Mouse (Mus musculus) heart, embryonic 15.5 days (tissue): ENCODE measurements at regions not wholly inside any gene's neighbourhood (a gene's known extent, or its start where the extent isn't known, plus 50 kb on each side); places are given as distances from the start of the nearest gene placed in this dataset.
A peak's percentile ranks its signal among the peaks of the same experiment; 100 is the strongest.
"Not testable (repeated sequence)": the region's sequence is repeated elsewhere in the genome, so short reads cannot be mapped to it uniquely, and the experiment has no call there.

Source experiments
- ATAC-seq: fragments of 200-750 bp; cut with Nextera tagmentation; replicated peaks from 2 replicates; pipeline ENCODE4 v1.8.0; 2017; ENCODE audit warnings: low read depth, moderate TSS enrichment; ENCODE audit not compliant: insufficient number of reproducible peaks, insufficient read depth, low FRiP score
- H3K27ac ChIP-seq: fragments of 300-500 bp; sonication (generic); 2 replicates; pipeline ENCODE4 v1.5.1; 2015; ENCODE audit warnings: mild to moderate bottlenecking, inconsistent platforms
- H3K27me3 ChIP-seq: fragments of 300-500 bp; sonication (generic); 2 replicates; pipeline ENCODE4 v1.6.1; 2015; ENCODE audit warnings: inconsistent platforms
- H3K36me3 ChIP-seq: fragments of 300-500 bp; sonication (generic); 2 replicates; pipeline ENCODE4 v1.6.1; 2015; ENCODE audit warnings: mild to moderate bottlenecking, inconsistent platforms
- H3K4me1 ChIP-seq: fragments of 300-500 bp; sonication (generic); replicated peaks from 2 replicates; pipeline ENCODE4 v1.6.1; 2015; ENCODE audit warnings: inconsistent platforms
- H3K4me2 ChIP-seq: fragments of 300-500 bp; sonication (generic); 2 replicates; pipeline ENCODE4 v1.6.1; 2015; ENCODE audit warnings: inconsistent platforms, mild to moderate bottlenecking, moderate library complexity
- H3K4me3 ChIP-seq: fragments of 300-500 bp; sonication (generic); 2 replicates; pipeline ENCODE4 v1.5.1; 2015; ENCODE audit warnings: mild to moderate bottlenecking, inconsistent platforms
- H3K9ac ChIP-seq: fragments of 300-500 bp; sonication (generic); 2 replicates; pipeline ENCODE4 v1.6.1; 2015; ENCODE audit warnings: mild to moderate bottlenecking, inconsistent platforms
- H3K9me3 ChIP-seq: fragments of 300-500 bp; sonication (generic); replicated peaks from 2 replicates; pipeline ENCODE4 v1.6.1; 2016; ENCODE audit warnings: inconsistent platforms
- WGBS: fragments of 180-500 bp; shearing (Covaris S2); methylation state at CpG from one replicate; pipeline ENCODE4 v1.1.7; 2015; ENCODE audit warnings: mixed read lengths; 5-methylcytosine and 5-hydroxymethylcytosine counted together

DNA sequence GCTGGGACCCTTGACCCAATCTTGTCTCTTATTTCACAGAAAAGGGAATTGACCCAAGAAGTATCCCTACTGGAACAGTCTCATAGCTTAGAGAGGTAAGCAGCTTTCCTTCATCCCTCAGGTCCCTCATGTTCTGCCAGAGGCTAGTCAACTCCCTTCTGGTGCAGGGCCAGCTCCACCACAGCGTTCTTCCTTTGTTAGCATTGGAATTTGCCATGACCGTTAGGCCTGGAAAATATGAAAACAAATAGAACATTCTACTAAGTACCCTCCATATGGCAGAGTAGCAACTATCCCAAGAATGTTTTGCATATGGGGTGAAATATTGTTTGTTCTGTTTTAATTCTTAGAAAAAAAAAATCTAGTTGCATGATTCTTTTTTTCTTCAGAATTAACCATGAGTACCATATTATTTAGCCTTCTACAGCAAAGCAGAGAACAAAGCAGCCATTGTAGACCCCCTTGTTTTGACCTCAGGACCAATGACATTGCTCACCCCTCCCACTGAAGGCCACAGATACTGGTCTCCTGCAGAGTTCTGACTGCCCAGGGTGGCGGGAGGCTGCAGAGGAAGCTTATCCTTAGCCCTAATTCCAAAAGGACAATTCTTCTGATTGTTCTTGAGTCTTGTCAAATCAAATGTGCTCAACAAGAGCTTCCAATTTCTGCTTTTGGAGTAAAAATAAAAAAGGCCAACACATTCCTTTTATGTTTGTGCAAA is 78.1 kb upstream of the Ehbp1 start:
- Histone ChIP-seq H3K27me3 (no peaks in the 10 kb centered on the region), H3K9ac (no peak overlapping the region), H3K4me1 (no peaks in the 10 kb centered on the region), H3K4me2 (no peak overlapping the region), H3K27ac (no peak overlapping the region), H3K36me3 (no peaks in the 10 kb centered on the region), H3K4me3 (no peak overlapping the region), H3K9me3 (no peaks in the 10 kb centered on the region)
- WGBS = 61% methylated on average over 3 of the region's 3 CpGs
- ATAC-seq = no peak

GRCm38 (mm10) chr11:22421762-22422161 is 79.7 kb upstream of the Ehbp1 start:
- WGBS = 84% methylated on average over 3 of the region's 3 CpGs
- Histone ChIP-seq H3K9me3 (no peaks in the 10 kb centered on the region), H3K36me3 (no peaks in the 10 kb centered on the region), H3K4me2 (no peak overlapping the region), H3K4me3 (no peak overlapping the region), H3K9ac (no peak overlapping the region), H3K27me3 (no peaks in the 10 kb centered on the region), H3K4me1 (no peaks in the 10 kb centered on the region), H3K27ac (no peak overlapping the region)
- no peak for ATAC-seq

DNA sequence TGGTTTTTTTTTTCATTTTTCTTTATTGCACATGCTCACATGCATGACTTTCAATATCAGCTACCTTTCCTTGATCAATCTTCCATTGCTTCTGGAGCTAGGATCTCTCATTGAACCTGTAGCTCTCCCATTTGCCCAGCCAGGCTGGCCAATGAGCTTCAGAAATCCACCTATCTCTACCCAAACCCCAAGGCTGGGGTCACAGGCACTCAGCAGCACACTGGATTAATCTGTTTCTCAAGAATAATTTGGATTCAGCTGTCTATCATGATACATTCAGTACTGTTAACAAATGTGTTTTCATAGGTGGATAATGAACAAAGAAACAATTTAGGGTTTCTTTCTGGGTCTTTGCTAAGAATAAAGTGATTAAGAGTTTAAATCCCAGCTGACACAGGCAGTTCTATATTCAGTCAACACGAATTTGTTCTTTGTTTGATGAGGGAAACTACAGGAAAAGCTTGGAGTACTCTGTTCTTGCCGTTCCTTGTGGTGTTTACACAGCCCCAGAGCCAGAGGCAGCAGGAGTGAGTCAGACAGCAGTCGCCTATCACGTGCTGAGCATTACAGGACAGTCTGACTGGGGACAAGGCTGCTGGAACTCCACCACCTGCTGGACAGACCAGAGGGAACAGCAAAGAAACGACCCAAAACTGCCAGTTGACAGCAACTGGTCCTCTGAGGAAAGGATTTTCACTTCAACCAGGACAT is 74.6 kb upstream of the Tmem17 start:
- peak overlapping the region; percentile 2; the same call in 1 of the 2 replicates for H3K27ac ChIP-seq
- no peaks in the 10 kb centered on the region for H3K27me3 ChIP-seq
- ATAC-seq = peak; percentile 90
- no peak overlapping the region for H3K4me2 ChIP-seq
- 7% methylated on average over 5 of the region's 5 CpGs for WGBS
- H3K4me1 ChIP-seq = peaks cover 41% of the 10 kb centered on the region
- no peak overlapping the region for H3K9ac ChIP-seq
- H3K36me3 ChIP-seq = no peaks in the 10 kb centered on the region
- H3K4me3 ChIP-seq = no peak overlapping the region
- no peaks in the 10 kb centered on the region for H3K9me3 ChIP-seq

GRCm38 (mm10) chr11:22437851-22438215 is 74.1 kb upstream of the Tmem17 start:
- Histone ChIP-seq H3K36me3 (no peaks in the 10 kb centered on the region), H3K9ac (no peak overlapping the region), H3K4me3 (no peak overlapping the region), H3K4me2 (no peak overlapping the region), H3K27ac (peak overlapping the region; percentile 2), H3K27me3 (no peaks in the 10 kb centered on the region), H3K4me1 (peaks cover 41% of the 10 kb centered on the region), H3K9me3 (no peaks in the 10 kb centered on the region)
- WGBS = 70% methylated on average over 5 of the region's 5 CpGs
- ATAC-seq = no peak

- Histone ChIP-seq H3K27ac (no peak overlapping the region; the same call in 1 of the 2 replicates), H3K9ac (no peak overlapping the region), H3K4me3 (no peak overlapping the region), H3K9me3 (no peaks in the 10 kb centered on the region), H3K36me3 (no peaks in the 10 kb centered on the region), H3K4me1 (peaks cover 41% of the 10 kb centered on the region), H3K27me3 (no peaks in the 10 kb centered on the region), H3K4me2 (no peak overlapping the region)
- WGBS = 78% methylated on average over 2 of the region's 2 CpGs
- ATAC-seq = no peak
Measured at GRCm38 (mm10) chr11:22438441-22439066, 73.3 kb upstream of the Tmem17 start.

- Histone ChIP-seq H3K4me1 (peaks cover 41% of the 10 kb centered on the region), H3K4me2 (no peak overlapping the region), H3K9ac (no peak overlapping the region), H3K27ac (peak overlapping the region; percentile 78), H3K36me3 (no peaks in the 10 kb centered on the region), H3K27me3 (no peaks in the 10 kb centered on the region), H3K4me3 (no peak overlapping the region), H3K9me3 (no peaks in the 10 kb centered on the region)
- 27% methylated on average over 2 of the region's 2 CpGs for WGBS
- ATAC-seq = peak; percentile 84
Measured at GRCm38 (mm10) chr11:22440521-22440920, 71.4 kb upstream of the Tmem17 start.

DNA sequence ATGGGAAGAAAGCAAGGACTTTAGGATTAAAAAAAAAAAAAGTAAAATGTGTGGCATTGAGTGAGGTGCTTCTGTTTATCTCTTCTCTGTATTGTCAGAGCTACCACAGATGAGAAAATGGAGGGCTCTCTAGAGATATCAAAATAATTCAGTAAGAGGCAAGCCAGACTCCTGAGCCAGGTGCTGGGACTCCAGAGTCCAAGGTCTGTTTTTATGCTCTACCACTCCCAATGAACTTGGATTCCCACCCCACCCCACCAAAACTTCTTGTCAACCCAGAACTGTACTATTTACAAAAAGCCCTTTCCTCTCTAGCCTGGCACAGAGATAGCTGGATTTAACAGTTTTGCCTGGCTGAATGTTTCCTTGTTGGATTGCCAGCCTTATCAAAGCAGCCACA is 58.7 kb upstream of the Tmem17 start:
- H3K9ac ChIP-seq = no peak overlapping the region
- no peaks in the 10 kb centered on the region for H3K36me3 ChIP-seq
- ATAC-seq = no peak

DNA sequence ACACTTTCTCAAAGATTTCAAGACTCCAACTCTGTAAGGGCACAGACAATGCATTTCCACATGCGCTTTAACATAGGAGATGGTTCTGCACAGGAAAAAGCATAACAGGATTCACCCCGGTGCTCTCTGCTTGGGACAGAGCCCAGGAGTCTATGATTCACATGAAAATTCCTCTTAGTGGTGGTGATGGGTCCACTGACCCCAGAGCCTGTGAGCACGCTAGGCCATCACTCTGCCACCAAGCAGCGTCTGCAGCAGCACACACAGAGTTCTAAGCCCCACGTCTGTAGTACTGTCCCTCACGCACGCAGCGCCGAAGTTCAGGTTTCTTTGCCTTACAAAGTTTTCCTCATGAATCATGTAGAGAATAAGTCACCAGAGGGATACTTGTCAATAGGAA is 55.6 kb upstream of the Tmem17 start:
- 91% methylated on average over 9 of the region's 9 CpGs for WGBS
- H3K4me3 ChIP-seq = no peak overlapping the region
- H3K9ac ChIP-seq = no peak overlapping the region
- no peaks in the 10 kb centered on the region for H3K9me3 ChIP-seq
- no peak for ATAC-seq
- no peaks in the 10 kb centered on the region for H3K27me3 ChIP-seq
- H3K4me1 ChIP-seq = no peaks in the 10 kb centered on the region
- H3K36me3 ChIP-seq = no peaks in the 10 kb centered on the region
- no peak overlapping the region for H3K4me2 ChIP-seq
- no peak overlapping the region for H3K27ac ChIP-seq

More for the DNA sequence above, 58.7 kb upstream of the Tmem17 start:
- Histone ChIP-seq H3K4me1 (no peaks in the 10 kb centered on the region), H3K27ac (no peak overlapping the region), H3K4me2 (no peak overlapping the region), H3K27me3 (no peaks in the 10 kb centered on the region), H3K9me3 (no peaks in the 10 kb centered on the region), H3K4me3 (no peak overlapping the region)

DNA sequence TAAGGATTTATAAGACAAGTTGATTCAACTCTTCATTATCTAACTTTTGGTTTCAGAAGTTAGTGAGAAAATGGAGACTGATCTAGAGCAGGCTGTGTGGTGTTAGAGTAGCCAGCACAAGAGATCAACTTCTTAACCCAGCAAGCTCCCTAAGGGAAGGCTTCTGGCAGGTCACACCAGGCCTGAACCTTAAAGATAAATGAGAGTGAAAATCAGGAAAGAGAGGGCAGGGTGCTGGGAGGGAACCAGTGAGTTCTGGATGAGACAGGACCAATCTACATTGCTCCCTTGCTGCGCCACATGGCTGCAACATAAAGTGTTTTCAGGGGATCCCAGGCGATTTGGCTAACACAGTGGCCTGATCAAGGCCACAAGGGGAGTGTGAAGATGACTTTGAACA is 54.7 kb upstream of the Tmem17 start:
- Histone ChIP-seq H3K9ac (no peak overlapping the region), H3K27ac (no peak overlapping the region), H3K9me3 (no peaks in the 10 kb centered on the region), H3K4me3 (no peak overlapping the region), H3K27me3 (no peaks in the 10 kb centered on the region), H3K4me1 (no peaks in the 10 kb centered on the region), H3K36me3 (no peaks in the 10 kb centered on the region), H3K4me2 (no peak overlapping the region)
- WGBS = 84% methylated on average over 2 of the region's 2 CpGs
- no peak for ATAC-seq

DNA sequence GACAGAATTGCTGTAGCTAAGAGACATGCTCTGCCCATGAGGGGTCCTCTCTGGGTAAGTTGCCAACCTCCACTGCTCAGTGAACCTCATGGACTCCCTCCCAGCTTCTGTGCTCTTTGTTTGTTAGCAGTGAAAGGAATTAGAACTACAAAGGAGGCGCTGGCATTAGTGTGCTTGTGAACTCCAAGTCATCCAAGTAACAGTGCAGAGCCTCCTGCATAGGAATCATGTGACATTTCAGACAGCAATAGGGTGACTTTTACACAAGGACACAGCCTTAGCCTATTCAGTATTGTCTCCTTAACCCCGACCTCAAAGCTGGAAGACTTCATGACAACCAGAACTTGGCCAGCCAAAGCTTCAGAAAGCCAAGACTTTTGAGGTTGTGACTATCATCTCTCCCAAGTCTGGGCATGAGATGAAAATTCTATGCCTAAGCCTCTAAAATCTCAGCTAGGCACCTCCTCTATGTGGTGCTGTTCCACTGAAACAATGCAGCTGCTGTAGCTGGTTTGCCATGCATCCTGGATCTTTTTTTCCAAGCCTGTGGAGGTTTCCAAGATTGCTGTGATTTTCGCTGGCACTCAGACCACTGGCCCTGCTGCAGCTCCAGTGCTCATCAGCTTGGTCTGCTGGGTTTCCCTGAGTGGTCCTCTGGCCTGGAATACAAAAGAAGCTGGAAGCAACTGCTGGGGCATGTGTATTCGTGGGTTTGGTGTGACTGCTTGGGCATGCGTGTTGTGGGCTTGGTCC is 52.8 kb upstream of the Tmem17 start:
- Histone ChIP-seq H3K27me3 (no peaks in the 10 kb centered on the region), H3K4me2 (no peak overlapping the region), H3K4me1 (no peaks in the 10 kb centered on the region), H3K9me3 (no peaks in the 10 kb centered on the region), H3K9ac (no peak overlapping the region), H3K4me3 (no peak overlapping the region), H3K36me3 (no peaks in the 10 kb centered on the region), H3K27ac (no peak overlapping the region)
- ATAC-seq = no peak
- WGBS = 76% methylated on average over 5 of the region's 5 CpGs

DNA sequence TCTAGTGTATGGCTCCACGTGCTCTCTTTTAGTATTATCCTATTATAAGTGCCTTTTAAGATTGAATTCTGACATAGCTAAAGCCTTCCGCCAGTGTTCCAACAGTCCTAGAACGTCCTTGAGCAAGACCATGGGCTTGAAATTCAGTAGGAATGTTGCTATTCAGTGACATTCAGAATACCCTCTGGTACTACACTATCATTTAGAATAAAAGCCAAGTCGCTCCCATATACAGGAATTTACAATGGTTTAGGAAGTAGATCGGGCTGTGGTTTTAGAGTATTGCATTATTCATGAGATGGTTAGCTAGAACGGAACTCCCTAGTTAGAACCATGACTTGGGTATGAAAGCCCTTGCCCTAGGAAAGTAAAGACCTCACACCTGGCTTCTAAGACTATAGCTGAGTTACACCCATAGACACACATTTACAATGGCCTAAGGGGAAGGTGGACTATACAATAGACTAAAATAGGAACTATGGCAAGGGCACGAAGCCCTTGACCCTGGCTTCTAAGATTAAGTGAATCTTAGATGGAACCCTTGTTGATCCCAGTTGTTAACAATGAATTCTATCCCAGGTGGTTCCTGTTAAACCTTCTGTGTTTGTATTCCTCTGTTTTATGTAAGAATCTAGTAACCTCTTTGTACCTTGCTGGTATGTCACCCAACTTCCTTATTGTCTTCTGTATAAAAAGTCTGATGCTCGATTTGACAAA is 50.7 kb upstream of the Tmem17 start:
- H3K27me3 ChIP-seq, H3K9me3 ChIP-seq, ATAC-seq, H3K4me3 ChIP-seq, H3K36me3 ChIP-seq, H3K4me1 ChIP-seq, H3K9ac ChIP-seq, H3K4me2 ChIP-seq, H3K27ac ChIP-seq: not testable (repeated sequence)
- 87% methylated on average over 8 of the region's 8 CpGs for whole genome bisulfite sequencing
